Mouse (Mus musculus): Measurements from ENCODE around the gene Adgrb3. TPM values are rescaled to one million over a fixed set of nuclear protein-coding genes. Genes with fewer than 3 reads are reported as not detected.

Gene Adgrb3
- 0.20 TPM for polyA plus RNA-seq (2017; shearing (Covaris generic))

GRCm38 (mm10) chr1:25828971-25829920, at the start of gene Adgrb3:
TSS of gene Adgrb3 (minus strand) at chr1:25829707.

Measured in CD4-positive, CD25-positive, alpha-beta regulatory T cell (primary cell).